Mouse (Mus musculus) heart, embryonic 10.5 days (tissue): ENCODE results near the gene Plxna4. TPM values are rescaled to one million over a fixed set of nuclear protein-coding genes. Genes with fewer than 3 reads are reported as not detected.

Source experiments
- DNase-seq: peaks from one replicate; pipeline ENCODE4 v3.0.0-alpha.2; 2017; ENCODE audit warnings: low spot score
- H3K27ac ChIP-seq: fragments of 300-500 bp; sonication (generic); 2 replicates; pipeline ENCODE4 v1.5.1; 2016; ENCODE audit warnings: mild to moderate bottlenecking
- H3K27me3 ChIP-seq: fragments of 300-500 bp; sonication (generic); 2 replicates; pipeline ENCODE4 v1.6.1; 2016; ENCODE audit warnings: mild to moderate bottlenecking; ENCODE audit not compliant: poor library complexity, insufficient read depth, severe bottlenecking
- H3K36me3 ChIP-seq: fragments of 300-500 bp; sonication (generic); 2 replicates; pipeline ENCODE4 v1.6.1; 2016; ENCODE audit warnings: mild to moderate bottlenecking, moderate library complexity
- H3K4me1 ChIP-seq: fragments of 300-500 bp; sonication (generic); 2 replicates; pipeline ENCODE4 v1.6.1; 2016; ENCODE audit warnings: mild to moderate bottlenecking
- H3K4me3 ChIP-seq: fragments of 300-500 bp; sonication (generic); 2 replicates; pipeline ENCODE4 v1.5.1; 2016; ENCODE audit warnings: mild to moderate bottlenecking, moderate library complexity
- H3K9me3 ChIP-seq: fragments of 300-500 bp; sonication (generic); 2 replicates; pipeline ENCODE4 v1.6.1; 2016; ENCODE audit warnings: mild to moderate bottlenecking, moderate library complexity
- whole genome bisulfite sequencing: fragments of 180-500 bp; shearing (Covaris S2); methylation state at CpG from one replicate; pipeline ENCODE4 v1.1.7; 2016; 5-methylcytosine and 5-hydroxymethylcytosine counted together
- polyA plus RNA-seq: library from polyadenylated mRNA; unstranded; fragments of >200 nt; fragmentation: Nextera tagmentation; extraction: Ambion mirVana; gene quantifications from 2 replicates; pipeline ENCODE4 v1.2.1, GENCODE M21; 2016

The Plxna4 gene
- polyA plus RNA-seq = 7.2 and 7.8 TPM in 2 replicates

- WGBS = under 1% methylated on average over 47 of the region's 55 CpGs
- peak; percentile 86 for DNase-seq
- Histone ChIP-seq H3K4me3 (peak within 1 kb of the TSS; percentile 97), H3K4me1 (peaks cover 66% of the 10 kb centered on the region), H3K36me3 (no peaks in the 10 kb centered on the region), H3K9me3 (no peaks in the 10 kb centered on the region), H3K27ac (peak within 1 kb of the TSS; percentile 94), H3K27me3 (peaks cover 31% of the 10 kb centered on the region; the same call in 1 of the 2 replicates)
Measured at GRCm38 (mm10) chr6:32588056-32588671, at the start of gene Plxna4. Gene Plxna4, minus strand, starts transcription at chr6:32588192.

DNA sequence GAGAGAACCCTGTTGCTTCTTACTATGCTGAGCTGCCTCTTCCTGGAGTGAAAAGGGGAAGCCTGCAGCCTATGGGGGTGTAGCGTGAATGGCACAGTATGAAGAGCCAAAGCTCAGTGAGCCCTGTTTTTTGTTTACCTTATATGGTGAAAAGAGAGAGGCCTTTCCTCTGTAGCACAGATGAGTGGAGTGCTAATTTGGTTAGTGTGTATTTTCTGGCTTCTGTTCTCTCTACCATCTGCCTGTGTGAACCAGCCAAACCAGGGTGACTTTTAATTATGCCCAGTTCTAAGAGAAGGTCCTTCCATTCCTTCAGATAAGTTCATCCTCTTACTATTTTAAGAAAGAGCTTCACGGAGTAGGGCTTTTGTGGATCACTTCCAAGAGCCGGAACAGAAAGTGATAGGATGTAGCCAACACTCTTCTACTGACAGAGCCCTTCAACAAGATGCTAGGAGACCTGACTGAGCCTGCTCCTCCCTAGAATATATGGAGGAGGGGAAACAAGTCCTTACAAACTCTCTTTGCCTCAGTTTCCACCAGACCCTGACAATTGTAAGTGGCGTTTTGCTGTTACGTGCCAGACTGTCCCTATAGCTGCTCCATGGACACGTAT lies 49.7 kb upstream of the Plxna4 start:
- Histone ChIP-seq H3K4me3 (no peak overlapping the region), H3K27ac (no peak overlapping the region), H3K9me3 (no peaks in the 10 kb centered on the region), H3K27me3 (no peaks in the 10 kb centered on the region), H3K4me1 (peaks cover 10% of the 10 kb centered on the region), H3K36me3 (no peaks in the 10 kb centered on the region)
- 61% methylated on average over 6 of the region's 6 CpGs for WGBS
- no peak for DNase-seq

DNA sequence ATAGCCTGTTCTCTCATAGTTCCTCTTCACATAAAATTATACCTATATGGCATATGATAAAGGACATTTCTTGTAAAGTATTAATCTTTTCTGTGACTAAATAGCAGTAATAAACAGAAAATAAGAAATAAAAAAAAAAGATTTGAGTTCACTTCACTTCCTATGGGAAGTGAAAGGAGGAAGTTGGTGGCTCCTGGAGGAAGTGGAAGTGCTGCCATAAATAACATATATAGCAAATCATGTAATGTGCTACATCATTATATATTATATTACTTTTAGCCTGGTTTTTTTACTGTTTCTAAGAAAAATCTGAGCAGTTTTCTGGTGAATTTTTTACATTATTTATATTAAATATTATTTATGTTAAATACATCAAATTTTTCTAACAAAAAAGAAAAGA lies 22.7 kb upstream of the Plxna4 start:
- DNase-seq = no peak
- Histone ChIP-seq H3K27ac (no peak overlapping the region), H3K4me1 (no peaks in the 10 kb centered on the region; the same call in 1 of the 2 replicates), H3K4me3 (no peak overlapping the region), H3K36me3 (no peaks in the 10 kb centered on the region), H3K27me3 (no peaks in the 10 kb centered on the region), H3K9me3 (no peaks in the 10 kb centered on the region)

GRCm38 (mm10) chr6:32606787-32607186 lies 18.8 kb upstream of the Plxna4 start:
- 72% methylated on average over 3 of the region's 3 CpGs for WGBS

GRCm38 (mm10) chr6:32605581-32605980 lies 17.6 kb upstream of the Plxna4 start:
- Histone ChIP-seq H3K9me3 (no peaks in the 10 kb centered on the region), H3K4me3 (no peak overlapping the region), H3K27ac (no peak overlapping the region), H3K36me3 (no peaks in the 10 kb centered on the region), H3K4me1 (no peaks in the 10 kb centered on the region; the same call in 1 of the 2 replicates), H3K27me3 (no peaks in the 10 kb centered on the region)
- 24% methylated on average over 3 of the region's 3 CpGs for WGBS
- no peak for DNase-seq

More at GRCm38 (mm10) chr6:32606787-32607186, 18.8 kb upstream of the Plxna4 start:
- Histone ChIP-seq H3K4me3 (no peak overlapping the region), H3K9me3 (no peaks in the 10 kb centered on the region), H3K4me1 (no peaks in the 10 kb centered on the region; the same call in 1 of the 2 replicates), H3K36me3 (no peaks in the 10 kb centered on the region), H3K27ac (no peak overlapping the region), H3K27me3 (no peaks in the 10 kb centered on the region)
- DNase-seq = no peak

- no peaks in the 10 kb centered on the region; the same call in 1 of the 2 replicates for H3K4me1 ChIP-seq
- no peaks in the 10 kb centered on the region for H3K36me3 ChIP-seq
- no peaks in the 10 kb centered on the region for H3K9me3 ChIP-seq
- H3K27me3 ChIP-seq = no peaks in the 10 kb centered on the region
- 78% methylated on average over 4 of the region's 4 CpGs for WGBS
- H3K27ac ChIP-seq = no peak overlapping the region
- DNase-seq = no peak
- no peak overlapping the region for H3K4me3 ChIP-seq
Measured at GRCm38 (mm10) chr6:32604901-32605300, 16.9 kb upstream of the Plxna4 start.

DNA sequence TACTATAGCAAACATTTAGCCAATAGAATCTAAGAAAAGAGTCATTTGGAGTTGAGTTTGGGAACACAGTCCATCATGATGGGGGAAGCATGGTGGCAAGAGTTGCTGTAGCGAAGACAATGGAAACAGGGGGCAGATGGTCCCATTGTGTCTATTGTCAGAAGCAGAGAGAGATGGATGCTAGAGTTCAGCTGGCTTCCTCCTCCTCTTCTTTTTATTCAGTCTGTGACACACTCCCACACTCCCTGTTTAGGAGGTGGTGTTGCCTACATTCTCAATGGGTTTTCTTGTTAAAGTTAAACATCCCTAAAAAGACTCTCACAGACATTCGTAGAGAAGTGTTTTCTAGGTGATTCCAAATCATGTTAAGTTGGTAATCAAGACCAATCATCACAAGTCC lies 14.1 kb upstream of the Plxna4 start:
- H3K27me3 ChIP-seq = no peaks in the 10 kb centered on the region
- no peak for DNase-seq
- H3K4me1 ChIP-seq = no peaks in the 10 kb centered on the region
- no peak overlapping the region for H3K4me3 ChIP-seq
- WGBS = 82% methylated on average over 2 of the region's 2 CpGs
- no peaks in the 10 kb centered on the region for H3K9me3 ChIP-seq
- no peak overlapping the region for H3K27ac ChIP-seq
- H3K36me3 ChIP-seq = no peaks in the 10 kb centered on the region

DNA sequence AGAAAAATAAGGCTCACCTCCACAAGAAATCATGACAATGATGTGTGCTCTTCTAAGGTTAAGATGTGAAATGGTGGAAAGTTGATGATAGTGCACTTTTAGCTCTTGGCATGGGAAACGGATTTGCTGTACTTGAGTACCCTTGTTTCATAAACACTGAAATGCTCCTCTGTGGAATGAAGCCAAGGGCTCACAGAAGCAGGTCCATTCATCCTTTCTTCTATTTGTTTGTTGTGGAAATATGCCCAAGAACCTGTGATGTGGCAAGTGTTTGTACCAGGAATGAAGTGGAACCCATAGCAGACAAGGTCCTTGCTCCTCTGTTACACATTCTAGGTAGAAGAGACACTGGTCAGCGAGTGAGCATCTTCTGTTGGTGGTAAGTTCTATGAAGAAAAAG lies 13.3 kb upstream of the Plxna4 start:
- H3K36me3 ChIP-seq = no peaks in the 10 kb centered on the region
- H3K4me3 ChIP-seq = no peak overlapping the region
- no peaks in the 10 kb centered on the region for H3K4me1 ChIP-seq
- no peaks in the 10 kb centered on the region for H3K9me3 ChIP-seq
- WGBS = 72% methylated on average over 2 of the region's 2 CpGs
- H3K27me3 ChIP-seq = no peaks in the 10 kb centered on the region
- DNase-seq = no peak
- H3K27ac ChIP-seq = no peak overlapping the region

- no peak for DNase-seq
- H3K27ac ChIP-seq = no peak overlapping the region
- H3K4me3 ChIP-seq = no peak overlapping the region
- H3K36me3 ChIP-seq = no peaks in the 10 kb centered on the region
- no peaks in the 10 kb centered on the region for H3K9me3 ChIP-seq
- 0 out of 2 replicates have a peak, but pooled peaks cover 13% of the 10 kb centered on the region for H3K27me3 ChIP-seq
- H3K4me1 ChIP-seq = peaks cover 18% of the 10 kb centered on the region
- 43% methylated on average over 3 of the region's 3 CpGs for whole genome bisulfite sequencing
Measured at GRCm38 (mm10) chr6:32595591-32595990, 7.6 kb upstream of the Plxna4 start.

GRCm38 (mm10) chr6:32590979-32591758 lies 3.2 kb upstream of the Plxna4 start:
- Histone ChIP-seq H3K4me1 (peaks cover 40% of the 10 kb centered on the region), H3K4me3 (no peak overlapping the region), H3K9me3 (no peaks in the 10 kb centered on the region), H3K27me3 (peaks cover 34% of the 10 kb centered on the region; the same call in 1 of the 2 replicates), H3K36me3 (no peaks in the 10 kb centered on the region), H3K27ac (0 out of 2 replicates have a peak overlapping the region, but pooled peaks have one; percentile 23)
- DNase-seq = peak; percentile 86
- WGBS = 14% methylated on average over 13 of the region's 13 CpGs

- no peak overlapping the region for H3K4me3 ChIP-seq
Measured at GRCm38 (mm10) chr6:32589632-32590031, 1.6 kb upstream of the Plxna4 start.

GRCm38 (mm10) chr6:32587136-32588009 lies 619 bp downstream of the Plxna4 start:
- Histone ChIP-seq H3K4me1 (peaks cover 66% of the 10 kb centered on the region), H3K27ac (peak overlapping the region; percentile 94), H3K9me3 (no peaks in the 10 kb centered on the region), H3K36me3 (no peaks in the 10 kb centered on the region), H3K27me3 (peaks cover 26% of the 10 kb centered on the region; the same call in 1 of the 2 replicates), H3K4me3 (peak overlapping the region; percentile 97)
- WGBS = under 1% methylated on average over 79 of the region's 82 CpGs
- DNase-seq = no peak

More at GRCm38 (mm10) chr6:32589632-32590031, 1.6 kb upstream of the Plxna4 start:
- Histone ChIP-seq H3K9me3 (no peaks in the 10 kb centered on the region), H3K27me3 (peaks cover 34% of the 10 kb centered on the region; the same call in 1 of the 2 replicates), H3K4me1 (peaks cover 55% of the 10 kb centered on the region), H3K27ac (no peak overlapping the region), H3K36me3 (no peaks in the 10 kb centered on the region)
- 40% methylated on average over 4 of the region's 4 CpGs for WGBS
- no peak for DNase-seq
